8 mouse cellular contexts compared by ENCODE assay signal in the genomic region with DNA sequence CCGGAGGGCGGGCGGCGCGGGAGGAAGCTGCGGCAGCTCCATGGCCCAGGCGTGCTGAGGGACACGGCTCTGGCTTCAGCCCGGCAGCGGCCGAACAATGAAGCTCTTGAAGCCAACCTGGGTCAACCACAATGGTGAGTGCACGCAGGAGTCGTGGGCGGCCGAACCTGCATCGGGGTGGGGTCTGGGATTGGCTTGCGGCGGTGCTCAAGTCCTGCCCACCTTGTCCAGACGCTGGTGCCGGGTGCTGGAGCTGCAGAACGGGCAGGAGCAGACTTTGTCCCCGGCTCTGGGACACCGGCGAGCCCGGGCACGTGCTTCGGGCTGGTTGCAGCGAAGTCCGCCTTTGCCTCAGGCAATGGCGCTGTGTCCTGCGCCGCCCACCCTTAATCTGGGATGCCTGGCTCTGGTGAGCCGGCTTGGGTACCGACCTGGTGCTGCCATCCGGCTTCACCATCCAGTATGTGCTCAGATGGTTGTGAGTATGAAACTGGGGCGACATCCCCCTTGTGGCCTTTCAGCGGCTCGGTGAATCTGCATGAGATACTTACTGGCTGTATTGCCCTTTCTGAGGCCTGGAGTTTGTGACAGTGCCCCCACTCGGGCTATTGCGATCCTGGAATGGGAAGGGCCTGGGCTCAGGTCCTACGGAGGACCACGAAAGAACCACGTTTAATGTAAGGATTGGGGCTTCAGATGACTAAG. TPM values are rescaled to one million over a fixed set of nuclear protein-coding genes. Genes with fewer than 3 reads are reported as not detected.
DNase-seq lines count a peak whose midpoint lies in the region; ATAC-seq and TF ChIP-seq lines count a peak whose summit lies in the region.

No protein-coding gene starts in this region.

- ATAC-seq in hindbrain, embryonic 12.5 days (ENCODE audit: low FRiP score), result peak; percentile 49

- TF ChIP-seq CTCF in cerebellum, adult 2 months (IDR thresholded peaks at IDR 0.05; ENCODE audit: borderline replicate concordance, insufficient read depth, low read depth, low read length), result 0 out of 2 replicates have a peak, but pooled peaks have one; percentile 10

- H3K4me1 ChIP-seq in cerebellum, adult 2 months (ENCODE audit: control insufficient read depth, insufficient read depth, low read length), result no peaks in the 10 kb centered on the region
- peaks cover 23% of the 10 kb centered on the region for H3K4me1 ChIP-seq in hindbrain, embryonic 12.5 days

- H3K27me3 ChIP-seq in cerebellum, adult 2 months (ENCODE audit: control insufficient read depth, insufficient read depth, low read length), result no peaks in the 10 kb centered on the region
- no peaks in the 10 kb centered on the region for H3K27me3 ChIP-seq in hindbrain, embryonic 12.5 days

- H3K4me2 ChIP-seq in hindbrain, embryonic 12.5 days (replicated peaks), result peak overlapping the region; percentile 65

- peak overlapping the region; percentile 73 for H3K4me3 ChIP-seq in cerebellum, adult 2 months (replicated peaks; ENCODE audit: insufficient read depth, low read depth, low read length)
- H3K4me3 ChIP-seq in hindbrain, embryonic 12.5 days, result peak overlapping the region; percentile 95

- H3K27ac ChIP-seq in cerebellum, adult 2 months (ENCODE audit: insufficient read depth, low read length), result no peak overlapping the region
- peak overlapping the region; percentile 93 for H3K27ac ChIP-seq in hindbrain, embryonic 12.5 days

- peak overlapping the region; percentile 95 for H3K9ac ChIP-seq in hindbrain, embryonic 12.5 days

- H3K36me3 ChIP-seq in hindbrain, embryonic 12.5 days, result peaks cover 31% of the 10 kb centered on the region

- DNase-seq in Muller cell, postnatal 12 days (ENCODE audit: inconsistent ontology term), result peak; percentile 81
- peak in 1 of 2 experiments; percentile 55 for DNase-seq in cerebellum, adult 2 months
- DNase-seq in forelimb bud, embryonic 11.5 days (ENCODE audit: low read depth, low spot score), result peak; percentile 67
- DNase-seq in layer of hippocampus, postnatal 10 days (ENCODE audit: low spot score in 2 of 2), result peak; percentile 60 to 69
- DNase-seq in lung, postnatal 14 days, result peak; percentile 32
- DNase-seq in ovary, postnatal 14 days (ENCODE audit: low spot score), result peak; percentile 21
- DNase-seq in thymus, postnatal 4 days, result peak; percentile 74

- no peak for TF ChIP-seq POLR2A in cerebellum, adult 2 months (IDR thresholded peaks at IDR 0.05; ENCODE audit: borderline replicate concordance, insufficient read depth, low read length)

- H3K9me3 ChIP-seq in hindbrain, embryonic 12.5 days (replicated peaks), result no peaks in the 10 kb centered on the region

- under 1% methylated on average over 43 of the region's 43 CpGs for WGBS in cerebellum, adult 2 months
- WGBS in hindbrain, embryonic 12.5 days, result under 1% methylated on average over 36 of the region's 43 CpGs

RNA-seq across cellular contexts. Expression of a gene that starts 0.7 kb away (rescaled TPM):
- polyA plus RNA-seq in cerebellum, adult 2 months (2012; rRNA removed), result 64.4 and 64.7 TPM in 2 replicates
- 23.3 and 24.2 TPM in 2 replicates for polyA plus RNA-seq in hindbrain, embryonic 12.5 days (2016; fragmentation: Nextera tagmentation; extraction: Ambion mirVana)
- 10 to 100 TPM; 98.0 to 99.4 TPM for total RNA-seq in layer of hippocampus, postnatal 10 days (2021)

RNA-seq across cellular contexts. Expression of a gene that starts 0.9 kb away (rescaled TPM):
- 35.7 and 37.6 TPM in 2 replicates for polyA plus RNA-seq in cerebellum, adult 2 months (2012; rRNA removed)
- 70.3 and 76.8 TPM in 2 replicates for polyA plus RNA-seq in hindbrain, embryonic 12.5 days (2016; fragmentation: Nextera tagmentation; extraction: Ambion mirVana)
- total RNA-seq in layer of hippocampus, postnatal 10 days (2021), result 10 to 100 TPM; 34.9 to 39.4 TPM

RNA-seq across cellular contexts. Expression of a gene that starts 41.2 kb away (rescaled TPM):
- 0.08 TPM in 1 of 2 replicates, not detected in the other for polyA plus RNA-seq in cerebellum, adult 2 months (2012; rRNA removed)
- not detected in 2 replicates for polyA plus RNA-seq in hindbrain, embryonic 12.5 days (2016; fragmentation: Nextera tagmentation; extraction: Ambion mirVana)
- total RNA-seq in layer of hippocampus, postnatal 10 days (2021), result 10 to 100 TPM in 1 of 2 experiments, 1 to 10 TPM in 1; 8.8 to 16.9 TPM

RNA-seq across cellular contexts. Expression of a gene that starts 41.2 kb away (rescaled TPM):
- 55.2 and 56.0 TPM in 2 replicates for polyA plus RNA-seq in cerebellum, adult 2 months (2012; rRNA removed)
- polyA plus RNA-seq in hindbrain, embryonic 12.5 days (2016; fragmentation: Nextera tagmentation; extraction: Ambion mirVana), result 28.4 and 32.7 TPM in 2 replicates
- 10 to 100 TPM; 22.2 to 24.7 TPM for total RNA-seq in layer of hippocampus, postnatal 10 days (2021)
